Mouse (Mus musculus) forebrain, postnatal 0 days (tissue): ENCODE measurements around the gene Tead1. TPM values are rescaled to one million over a fixed set of nuclear protein-coding genes. Genes with fewer than 3 reads are reported as not detected.

Experiments used
- ATAC-seq: fragments of 200-750 bp; cut with Nextera tagmentation; 2 replicates; pipeline ENCODE4 v1.8.0; 2017; ENCODE audit warnings: mild to moderate bottlenecking, moderate library complexity
- DNase-seq: peaks from one replicate; pipeline ENCODE4 v3.0.0-alpha.2; 2015
- H3K27ac ChIP-seq: fragments of 300-500 bp; sonication (generic); 2 replicates; pipeline ENCODE4 v1.5.1; 2014; ENCODE audit warnings: low read depth, mild to moderate bottlenecking, antibody characterized with exemption, low read length, moderate library complexity, mixed read lengths
- H3K27me3 ChIP-seq: fragments of 300-500 bp; sonication (generic); 2 replicates; pipeline ENCODE4 v1.6.1; 2014; ENCODE audit warnings: mild to moderate bottlenecking, low read length, mixed read lengths; ENCODE audit not compliant: insufficient read depth
- H3K36me3 ChIP-seq: fragments of 300-500 bp; sonication (generic); 2 replicates; pipeline ENCODE4 v1.6.1; 2014; ENCODE audit warnings: mild to moderate bottlenecking, moderate library complexity; ENCODE audit not compliant: insufficient read depth
- H3K4me1 ChIP-seq: fragments of 300-500 bp; sonication (generic); 2 replicates; pipeline ENCODE4 v1.6.1; 2014; ENCODE audit warnings: antibody characterized with exemption; ENCODE audit not compliant: insufficient read depth
- H3K4me2 ChIP-seq: fragments of 300-500 bp; sonication (generic); 2 replicates; pipeline ENCODE4 v1.6.1; 2014; ENCODE audit warnings: low read depth, mild to moderate bottlenecking, moderate library complexity
- H3K4me3 ChIP-seq: fragments of 300-500 bp; sonication (generic); 2 replicates; pipeline ENCODE4 v1.5.1; 2014; ENCODE audit warnings: low read depth, low read length, mixed read lengths
- H3K9ac ChIP-seq: fragments of 300-500 bp; sonication (generic); 2 replicates; pipeline ENCODE4 v1.6.1; 2014; ENCODE audit warnings: mild to moderate bottlenecking
- H3K9me3 ChIP-seq: fragments of 300-500 bp; sonication (generic); 2 replicates; pipeline ENCODE4 v1.6.1; 2016; ENCODE audit warnings: low read length
- CTCF ChIP-seq: sonication (generic); IDR thresholded peaks from 2 replicates; pipeline ENCODE4 v1.5.1; 2016; ENCODE audit warnings: antibody characterized with exemption, control low read depth, low read depth
- WGBS: fragments of 180-500 bp; shearing (Covaris S2); extraction: QIAGEN DNeasy Blood & Tissue Kit; methylation state at CpG from one replicate; pipeline ENCODE4 v1.1.7; 2014; 5-methylcytosine and 5-hydroxymethylcytosine counted together
- polyA plus RNA-seq: library from polyadenylated mRNA; unstranded; fragments of >200 nt; fragmentation: Nextera tagmentation; extraction: Ambion mirVana; gene quantifications from 2 replicates; pipeline ENCODE4 v1.2.1, GENCODE M21; 2015
- total RNA-seq: library from RNA; depleted of rRNA; stranded (reverse); fragments of >200 nt; gene quantifications from 2 replicates; pipeline ENCODE4 v1.2.3, GENCODE M21; 2014

Gene Tead1
- total and polyA plus RNA-seq, 2 experiments from 2014 or later, result 7.8 to 20.1 TPM

GRCm38 (mm10) chr7:112772777-112773176 lies 93.7 kb downstream of the Tead1 start:
- Histone ChIP-seq H3K4me3 (no peak overlapping the region), H3K4me1 (no peaks in the 10 kb centered on the region), H3K27me3 (no peaks in the 10 kb centered on the region), H3K27ac (no peak overlapping the region), H3K9me3 (no peaks in the 10 kb centered on the region), H3K36me3 (no peaks in the 10 kb centered on the region), H3K4me2 (no peak overlapping the region), H3K9ac (no peak overlapping the region)
- TF ChIP-seq CTCF, result no peak
- no peak for DNase-seq
- 78% methylated on average over 6 of the region's 6 CpGs for WGBS
- ATAC-seq, result no peak

DNA sequence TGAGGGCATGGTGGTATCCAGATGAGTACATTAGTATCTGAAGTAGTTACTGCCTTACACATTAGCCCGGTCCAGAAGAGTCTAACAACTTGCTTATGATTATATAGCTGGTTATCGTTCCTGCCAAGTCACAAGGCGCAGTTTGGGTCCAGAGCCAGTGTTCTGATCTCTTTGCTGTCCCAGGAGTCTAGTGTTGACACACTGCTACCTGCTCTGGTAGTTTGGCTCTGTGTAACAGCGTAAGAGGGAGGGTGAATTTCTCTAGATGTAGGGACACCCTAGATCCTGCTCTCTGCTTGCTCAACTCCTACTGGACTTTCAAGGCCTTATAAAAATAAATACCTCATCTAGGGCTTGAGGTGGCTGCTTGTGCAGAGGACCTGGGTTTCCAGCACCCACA lies 94.5 kb downstream of the Tead1 start:
- WGBS, result 87% methylated on average over 4 of the region's 4 CpGs
- ATAC-seq (no peak), DNase-seq (no peak)
- Histone ChIP-seq H3K36me3 (no peaks in the 10 kb centered on the region), H3K9me3 (no peaks in the 10 kb centered on the region), H3K27me3 (no peaks in the 10 kb centered on the region), H3K4me2 (no peak overlapping the region), H3K9ac (no peak overlapping the region), H3K4me1 (no peaks in the 10 kb centered on the region), H3K27ac (no peak overlapping the region), H3K4me3 (no peak overlapping the region)
- TF ChIP-seq CTCF, result no peak

- DNase-seq, result no peak
- Histone ChIP-seq H3K4me2 (no peak overlapping the region), H3K9ac (no peak overlapping the region), H3K4me1 (no peaks in the 10 kb centered on the region), H3K36me3 (no peaks in the 10 kb centered on the region), H3K27me3 (no peaks in the 10 kb centered on the region), H3K27ac (no peak overlapping the region), H3K9me3 (no peaks in the 10 kb centered on the region), H3K4me3 (no peak overlapping the region)
- WGBS, result 75% methylated on average over 5 of the region's 5 CpGs
- TF ChIP-seq CTCF, result no peak
- no peak for ATAC-seq
These were observed 96.7 kb downstream of the Tead1 start for GRCm38 (mm10) chr7:112775816-112776215.

- DNase-seq, result no peak
- WGBS, result 61% methylated on average over 5 of the region's 5 CpGs
- peak; percentile 20; the same call in 1 of the 2 replicates for ATAC-seq
- Histone ChIP-seq H3K27me3 (no peaks in the 10 kb centered on the region), H3K4me3 (no peak overlapping the region), H3K27ac (no peak overlapping the region), H3K9me3 (no peaks in the 10 kb centered on the region), H3K9ac (no peak overlapping the region), H3K4me1 (no peaks in the 10 kb centered on the region), H3K4me2 (no peak overlapping the region), H3K36me3 (no peaks in the 10 kb centered on the region)
- TF ChIP-seq CTCF, result no peak
These were observed 97.6 kb downstream of the Tead1 start for GRCm38 (mm10) chr7:112776670-112777069.

- no peak for TF ChIP-seq CTCF
- DNase-seq, result no peak
- Histone ChIP-seq H3K9me3 (no peaks in the 10 kb centered on the region), H3K27ac (no peak overlapping the region), H3K36me3 (no peaks in the 10 kb centered on the region), H3K27me3 (no peaks in the 10 kb centered on the region), H3K4me2 (no peak overlapping the region), H3K9ac (no peak overlapping the region), H3K4me3 (no peak overlapping the region), H3K4me1 (no peaks in the 10 kb centered on the region)
- peak; percentile 51 for ATAC-seq
- 32% methylated on average over 6 of the region's 6 CpGs for WGBS
These were observed 100.5 kb downstream of the Tead1 start for GRCm38 (mm10) chr7:112779636-112780035.

GRCm38 (mm10) chr7:112780910-112781309 lies 101.8 kb downstream of the Tead1 start:
- Histone ChIP-seq H3K9ac (no peak overlapping the region), H3K36me3 (no peaks in the 10 kb centered on the region), H3K4me2 (no peak overlapping the region), H3K27ac (no peak overlapping the region), H3K4me1 (no peaks in the 10 kb centered on the region), H3K4me3 (no peak overlapping the region), H3K27me3 (no peaks in the 10 kb centered on the region), H3K9me3 (no peaks in the 10 kb centered on the region)
- TF ChIP-seq CTCF, result no peak
- WGBS, result 96% methylated on average over 6 of the region's 6 CpGs
- ATAC-seq, result no peak
- DNase-seq, result no peak

- WGBS, result 46% methylated on average over 8 of the region's 8 CpGs
- Histone ChIP-seq H3K4me2 (no peak overlapping the region), H3K27ac (no peak overlapping the region), H3K4me1 (peaks cover 2% of the 10 kb centered on the region; the same call in 1 of the 2 replicates), H3K36me3 (no peaks in the 10 kb centered on the region), H3K4me3 (no peak overlapping the region), H3K9me3 (no peaks in the 10 kb centered on the region), H3K27me3 (no peaks in the 10 kb centered on the region), H3K9ac (no peak overlapping the region)
- ATAC-seq (0 out of 2 replicates have a peak, but pooled peaks have one; percentile 40), DNase-seq (no peak)
- TF ChIP-seq CTCF, result no peak
These were observed 102.9 kb downstream of the Tead1 start for GRCm38 (mm10) chr7:112781987-112782386.

DNA sequence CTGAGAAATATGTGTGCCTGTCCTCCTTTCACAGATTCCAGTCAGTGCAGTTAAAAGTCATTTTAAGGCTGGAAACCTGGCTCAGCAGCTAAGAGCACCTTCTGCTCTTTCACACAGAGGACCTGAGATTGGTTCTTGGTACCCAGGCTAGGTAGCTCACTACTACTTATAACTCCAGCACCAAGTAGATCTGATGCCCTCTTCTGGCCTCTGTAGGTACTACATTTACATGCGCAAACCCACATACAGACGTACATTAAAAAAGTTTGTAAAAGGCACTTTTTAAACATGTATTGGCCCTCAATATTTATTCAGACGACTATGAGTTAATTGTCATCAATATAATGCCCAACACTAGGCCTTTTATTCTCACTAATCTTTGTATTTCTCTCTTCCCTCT lies 105.2 kb downstream of the Tead1 start:
- no peak overlapping the region for H3K4me2 ChIP-seq
- no peaks in the 10 kb centered on the region for H3K36me3 ChIP-seq
- H3K27me3 ChIP-seq, result no peaks in the 10 kb centered on the region
- peaks cover 21% of the 10 kb centered on the region for H3K4me1 ChIP-seq
- TF ChIP-seq CTCF, result peak; percentile 40
- H3K4me3 ChIP-seq, result no peak overlapping the region
- H3K9ac ChIP-seq, result no peak overlapping the region
- ATAC-seq, result no peak
- no peak overlapping the region for H3K27ac ChIP-seq
- 94% methylated on average over 3 of the region's 3 CpGs for WGBS
- no peaks in the 10 kb centered on the region for H3K9me3 ChIP-seq
- no peak for DNase-seq
